Mouse (Mus musculus): ENCODE measurements around the gene Esf1.

GRCm38 (mm10) chr2:140080747-140081577 is 89.4 kb downstream of the Esf1 start:
- TF ChIP-seq POLR2A (IDR thresholded peaks at IDR 0.05; ENCODE audit: low read depth, low read length) (no peak), JUN (IDR thresholded peaks at IDR 0.05; ENCODE audit: insufficient read depth, low read depth, low read length) (no peak), MEF2A (IDR thresholded peaks at IDR 0.05; ENCODE audit: borderline replicate concordance, low read depth, low read length) (no peak), NRF1 (IDR thresholded peaks at IDR 0.05; ENCODE audit: low read depth, low read length) (no peak), MYC (IDR thresholded peaks at IDR 0.05; ENCODE audit: low read depth, low read length) (no peak), USF1 (IDR thresholded peaks at IDR 0.05; ENCODE audit: low read depth, low read length) (no peak), CTCF (conservative IDR thresholded peaks at IDR 0.05 in 1 of 2, IDR thresholded peaks at IDR 0.05 in 1 of 2; ENCODE audit: low read depth in 2 of 2, low read length in 2 of 2) (no peak), CHD1 (IDR thresholded peaks at IDR 0.05; ENCODE audit: low read depth, low read length) (no peak)
